Mouse (Mus musculus): ENCODE measurements around the gene B9d2. TPM values are rescaled to one million over a fixed set of nuclear protein-coding genes. Genes with fewer than 3 reads are reported as not detected.

Gene B9d2
- polyA plus RNA-seq, 1 experiment from 2014 or later: 29.5 TPM

- H3K4me3 ChIP-seq: no peak overlapping the region
- no peak overlapping the region for H3K27ac ChIP-seq
- ATAC-seq: no peak
- H3K27me3 ChIP-seq (replicated peaks): no peaks in the 10 kb centered on the region
- no peak overlapping the region for H3K9ac ChIP-seq
- no peak overlapping the region for H3K4me2 ChIP-seq
- peaks cover 50% of the 10 kb centered on the region for H3K4me1 ChIP-seq
- no peaks in the 10 kb centered on the region for H3K9me3 ChIP-seq (replicated peaks)
- WGBS (ENCODE audit: insufficient replicate concordance): 64% methylated on average over 11 of the region's 11 CpGs
- H3K36me3 ChIP-seq: peaks cover under 1% of the 10 kb centered on the region
Measured at GRCm38 (mm10) chr7:25655601-25656428, 24.8 kb upstream of the B9d2 start.

DNA sequence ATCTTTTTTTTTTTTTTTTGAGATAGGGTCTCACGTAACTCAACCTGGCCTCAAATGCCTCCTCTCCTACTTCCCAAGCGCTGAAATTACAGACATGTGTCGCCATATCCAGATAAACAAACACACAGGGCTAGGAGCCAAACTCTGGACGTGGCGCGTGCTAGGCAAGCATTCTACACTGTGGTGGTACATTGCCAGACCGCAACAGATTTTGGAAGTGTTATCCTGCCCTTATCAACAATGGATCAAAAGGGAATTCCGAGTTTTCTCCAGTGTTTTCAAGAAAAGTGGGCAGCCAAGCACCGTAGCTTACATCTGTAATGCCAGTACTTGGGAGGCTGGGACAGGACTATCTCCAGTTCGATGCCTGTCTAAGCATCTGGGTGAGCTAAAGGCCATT, 22.8 kb upstream of the B9d2 start:
- no peak for ATAC-seq
- Histone ChIP-seq H3K4me3 (peak overlapping the region; percentile 77), H3K27ac (no peak overlapping the region), H3K27me3 (replicated peaks) (no peaks in the 10 kb centered on the region), H3K36me3 (peaks cover 20% of the 10 kb centered on the region), H3K4me2 (peak overlapping the region; percentile 83), H3K9ac (peak overlapping the region; percentile 66), H3K4me1 (peaks cover 54% of the 10 kb centered on the region), H3K9me3 (replicated peaks) (no peaks in the 10 kb centered on the region)
- WGBS (ENCODE audit: insufficient replicate concordance): 27% methylated on average over 10 of the region's 10 CpGs

GRCm38 (mm10) chr7:25658657-25659472, 21.7 kb upstream of the B9d2 start, which contains the start of the genes Bckdha and Exosc5:
Bckdha (minus strand) TSS chr7:25658981.
Exosc5 (plus strand) TSS chr7:25659164.
- Histone ChIP-seq H3K27me3 (replicated peaks) (no peaks in the 10 kb centered on the region), H3K36me3 (peaks cover 31% of the 10 kb centered on the region), H3K4me1 (peaks cover 54% of the 10 kb centered on the region), H3K4me2 (peak within 1 kb of the TSS; percentile 83), H3K9me3 (replicated peaks) (no peaks in the 10 kb centered on the region), H3K9ac (peak within 1 kb of the TSS; percentile 73), H3K27ac (peak within 1 kb of the TSS; percentile 54), H3K4me3 (peak within 1 kb of the TSS; percentile 77)
- under 1% methylated on average over 50 of the region's 50 CpGs for WGBS (ENCODE audit: insufficient replicate concordance)
- peak; percentile 96 for ATAC-seq

DNA sequence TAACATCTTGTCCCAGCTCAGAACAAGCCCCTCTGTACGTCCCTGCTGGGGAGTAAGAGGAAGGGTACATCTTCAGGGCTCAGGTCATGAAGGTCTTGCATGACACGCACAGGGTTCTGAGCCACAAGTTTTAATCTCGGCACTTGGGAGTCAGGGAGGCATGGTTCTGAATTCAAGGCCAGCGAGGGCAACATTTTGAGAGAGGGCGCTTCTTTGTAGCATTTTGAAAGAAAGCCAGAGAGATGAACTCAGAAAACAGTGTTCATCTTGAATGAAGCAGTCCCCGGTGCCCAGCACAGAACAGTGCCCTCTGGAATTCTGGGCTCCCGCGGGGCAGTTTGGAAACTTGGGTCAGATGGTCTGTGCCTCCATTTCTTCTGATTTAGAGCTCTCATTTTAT, 14.2 kb upstream of the B9d2 start:
- no peak overlapping the region for H3K27ac ChIP-seq
- no peaks in the 10 kb centered on the region for H3K9me3 ChIP-seq (replicated peaks)
- H3K27me3 ChIP-seq (replicated peaks): no peaks in the 10 kb centered on the region
- H3K9ac ChIP-seq: no peak overlapping the region
- WGBS (ENCODE audit: insufficient replicate concordance): 85% methylated on average over 8 of the region's 8 CpGs
- peaks cover 89% of the 10 kb centered on the region for H3K36me3 ChIP-seq
- no peak overlapping the region for H3K4me3 ChIP-seq
- ATAC-seq: no peak
- no peak overlapping the region for H3K4me2 ChIP-seq
- peaks cover 4% of the 10 kb centered on the region for H3K4me1 ChIP-seq

GRCm38 (mm10) chr7:25669158-25669557, 11.4 kb upstream of the B9d2 start:
- Histone ChIP-seq H3K27ac (no peak overlapping the region), H3K4me2 (no peak overlapping the region), H3K36me3 (peaks cover 61% of the 10 kb centered on the region), H3K27me3 (replicated peaks) (peaks cover 13% of the 10 kb centered on the region), H3K9ac (no peak overlapping the region), H3K4me3 (no peak overlapping the region), H3K4me1 (peaks cover 1% of the 10 kb centered on the region; the same call in 1 of the 2 replicates), H3K9me3 (replicated peaks) (0 out of 2 replicates have a peak, but pooled peaks cover 4% of the 10 kb centered on the region)
- 71% methylated on average over 10 of the region's 10 CpGs for WGBS (ENCODE audit: insufficient replicate concordance)
- ATAC-seq: no peak

GRCm38 (mm10) chr7:25669631-25670030, 10.9 kb upstream of the B9d2 start:
- ATAC-seq: no peak
- Histone ChIP-seq H3K4me2 (no peak overlapping the region), H3K9me3 (replicated peaks) (0 out of 2 replicates have a peak, but pooled peaks cover 4% of the 10 kb centered on the region), H3K4me3 (no peak overlapping the region), H3K4me1 (peaks cover 6% of the 10 kb centered on the region), H3K27ac (no peak overlapping the region), H3K27me3 (replicated peaks) (peaks cover 18% of the 10 kb centered on the region), H3K36me3 (peaks cover 56% of the 10 kb centered on the region), H3K9ac (no peak overlapping the region)
- 73% methylated on average over 9 of the region's 9 CpGs for WGBS (ENCODE audit: insufficient replicate concordance)

DNA sequence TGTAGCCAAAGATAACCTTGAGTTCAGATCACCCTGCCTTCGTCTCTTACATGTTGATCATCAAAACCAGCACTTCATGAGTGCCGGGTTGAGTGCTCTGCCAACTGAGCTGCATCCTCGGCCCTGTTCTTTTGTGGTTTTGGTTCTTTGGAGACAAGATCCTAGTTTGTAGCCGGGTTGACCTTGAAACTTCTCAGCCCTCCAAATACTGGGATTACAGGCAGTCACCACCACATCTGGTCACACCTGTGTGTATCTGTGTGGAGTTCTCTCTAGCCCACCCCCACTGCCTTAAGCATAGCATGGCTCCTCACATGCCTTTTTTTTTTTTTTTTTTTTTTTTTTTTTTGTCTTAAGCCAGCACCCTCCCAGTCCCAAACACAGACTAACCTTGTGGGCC, 10.5 kb upstream of the B9d2 start:
- Histone ChIP-seq H3K27ac (no peak overlapping the region), H3K9me3 (replicated peaks) (0 out of 2 replicates have a peak, but pooled peaks cover 4% of the 10 kb centered on the region), H3K9ac (no peak overlapping the region), H3K27me3 (replicated peaks) (peaks cover 22% of the 10 kb centered on the region), H3K4me1 (peaks cover 11% of the 10 kb centered on the region), H3K36me3 (peaks cover 52% of the 10 kb centered on the region), H3K4me2 (no peak overlapping the region), H3K4me3 (no peak overlapping the region)
- WGBS (ENCODE audit: insufficient replicate concordance): 72% methylated on average over 4 of the region's 4 CpGs
- ATAC-seq: no peak

DNA sequence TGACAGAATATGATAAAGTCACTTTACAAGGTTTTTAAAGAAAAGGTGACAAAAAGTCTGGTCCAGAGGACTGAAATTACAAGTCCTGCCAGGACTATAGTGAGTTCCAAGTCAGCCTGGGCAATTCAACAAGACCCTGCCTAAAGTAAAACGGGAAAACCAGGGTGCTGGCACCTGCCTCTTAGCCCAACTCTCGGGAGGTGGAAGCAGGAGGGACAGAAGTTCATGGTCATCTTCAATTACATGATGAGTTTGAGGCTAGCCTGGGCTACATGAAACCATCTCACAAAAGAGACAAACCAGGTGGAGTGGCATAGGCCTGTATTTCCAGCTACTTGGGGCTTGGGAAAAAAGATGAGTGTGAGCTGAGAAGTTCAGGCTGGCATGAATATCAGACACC, 8.9 kb upstream of the B9d2 start:
- H3K9me3 ChIP-seq (replicated peaks): 0 out of 2 replicates have a peak, but pooled peaks cover 4% of the 10 kb centered on the region
- H3K36me3 ChIP-seq: peaks cover 36% of the 10 kb centered on the region
- ATAC-seq: no peak
- 64% methylated on average over 2 of the region's 2 CpGs for WGBS (ENCODE audit: insufficient replicate concordance)
- H3K9ac ChIP-seq: no peak overlapping the region
- peaks cover 15% of the 10 kb centered on the region for H3K4me1 ChIP-seq
- no peak overlapping the region for H3K27ac ChIP-seq
- H3K4me3 ChIP-seq: no peak overlapping the region
- no peak overlapping the region for H3K4me2 ChIP-seq
- H3K27me3 ChIP-seq (replicated peaks): peaks cover 38% of the 10 kb centered on the region

GRCm38 (mm10) chr7:25672442-25672841, 8.1 kb upstream of the B9d2 start:
- H3K4me3 ChIP-seq: no peak overlapping the region
- WGBS (ENCODE audit: insufficient replicate concordance): 37% methylated on average over 4 of the region's 4 CpGs
- H3K36me3 ChIP-seq: peaks cover 28% of the 10 kb centered on the region
- no peak overlapping the region for H3K4me2 ChIP-seq
- H3K4me1 ChIP-seq: peaks cover 15% of the 10 kb centered on the region
- H3K9me3 ChIP-seq (replicated peaks): 0 out of 2 replicates have a peak, but pooled peaks cover 4% of the 10 kb centered on the region
- no peak overlapping the region for H3K9ac ChIP-seq
- peaks cover 42% of the 10 kb centered on the region for H3K27me3 ChIP-seq (replicated peaks)
- no peak overlapping the region for H3K27ac ChIP-seq
- no peak for ATAC-seq

- 23% methylated on average over 9 of the region's 9 CpGs for WGBS (ENCODE audit: insufficient replicate concordance)
- H3K4me2 ChIP-seq: peak overlapping the region; percentile 71
- H3K4me3 ChIP-seq: peak overlapping the region; percentile 47
- H3K9me3 ChIP-seq (replicated peaks): 0 out of 2 replicates have a peak, but pooled peaks cover 4% of the 10 kb centered on the region
- ATAC-seq: no peak
- H3K4me1 ChIP-seq: peaks cover 26% of the 10 kb centered on the region
- H3K27ac ChIP-seq: no peak overlapping the region
- H3K9ac ChIP-seq: no peak overlapping the region
- peaks cover 10% of the 10 kb centered on the region for H3K36me3 ChIP-seq
- peaks cover 42% of the 10 kb centered on the region for H3K27me3 ChIP-seq (replicated peaks)
Measured at GRCm38 (mm10) chr7:25674297-25674696, 6.3 kb upstream of the B9d2 start.

DNA sequence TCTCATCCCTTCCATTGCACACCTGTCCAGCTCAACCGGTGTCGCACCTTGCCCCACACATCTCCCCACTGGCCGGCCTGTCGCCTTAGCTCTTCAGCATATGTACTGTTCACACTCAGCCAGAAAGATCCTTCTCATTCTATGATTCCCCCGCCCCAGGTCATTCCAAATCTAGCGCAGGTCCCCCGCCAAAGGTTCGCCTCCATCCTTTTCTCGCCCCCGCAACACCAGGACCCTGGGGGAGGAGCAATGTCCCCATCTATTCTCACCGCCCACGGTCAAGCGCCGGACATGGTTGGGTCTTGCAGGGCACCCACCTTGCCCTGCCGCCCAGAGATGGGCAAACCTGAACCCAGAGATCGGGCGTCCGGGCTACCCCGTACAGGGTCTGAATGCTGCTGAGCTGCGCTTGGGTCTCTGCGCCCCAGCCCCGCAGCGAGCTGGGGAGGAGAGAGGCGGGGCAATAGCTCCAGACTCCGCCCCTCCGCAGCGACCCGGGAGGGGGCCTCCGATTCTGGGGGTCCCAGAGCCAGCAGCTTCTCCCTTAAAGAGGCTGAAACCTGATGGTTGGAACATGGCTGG, 5.8 kb upstream of the B9d2 start, which contains the start of gene Tmem91:
TSS of gene Tmem91 (minus strand) at position 448 of the 582 bp plus-strand sequence.
- peaks cover 31% of the 10 kb centered on the region for H3K4me1 ChIP-seq
- ATAC-seq: no peak
- H3K36me3 ChIP-seq: 0 out of 2 replicates have a peak, but pooled peaks cover 4% of the 10 kb centered on the region
- H3K4me3 ChIP-seq: peak within 1 kb of the TSS; percentile 47
- 2% methylated on average over 29 of the region's 29 CpGs for WGBS (ENCODE audit: insufficient replicate concordance)
- no peak within 1 kb of the TSS for H3K27ac ChIP-seq
- H3K4me2 ChIP-seq: peak within 1 kb of the TSS; percentile 71
- H3K9ac ChIP-seq: peak within 1 kb of the TSS; percentile 8; the same call in 1 of the 2 replicates
- 0 out of 2 replicates have a peak, but pooled peaks cover 4% of the 10 kb centered on the region for H3K9me3 ChIP-seq (replicated peaks)
- H3K27me3 ChIP-seq (replicated peaks): peaks cover 42% of the 10 kb centered on the region
